Mouse (Mus musculus): ENCODE data around the gene Tubb2a.
A peak's percentile ranks its signal among the peaks of the same experiment; 100 is the strongest.

Tubb2a gene

DNA sequence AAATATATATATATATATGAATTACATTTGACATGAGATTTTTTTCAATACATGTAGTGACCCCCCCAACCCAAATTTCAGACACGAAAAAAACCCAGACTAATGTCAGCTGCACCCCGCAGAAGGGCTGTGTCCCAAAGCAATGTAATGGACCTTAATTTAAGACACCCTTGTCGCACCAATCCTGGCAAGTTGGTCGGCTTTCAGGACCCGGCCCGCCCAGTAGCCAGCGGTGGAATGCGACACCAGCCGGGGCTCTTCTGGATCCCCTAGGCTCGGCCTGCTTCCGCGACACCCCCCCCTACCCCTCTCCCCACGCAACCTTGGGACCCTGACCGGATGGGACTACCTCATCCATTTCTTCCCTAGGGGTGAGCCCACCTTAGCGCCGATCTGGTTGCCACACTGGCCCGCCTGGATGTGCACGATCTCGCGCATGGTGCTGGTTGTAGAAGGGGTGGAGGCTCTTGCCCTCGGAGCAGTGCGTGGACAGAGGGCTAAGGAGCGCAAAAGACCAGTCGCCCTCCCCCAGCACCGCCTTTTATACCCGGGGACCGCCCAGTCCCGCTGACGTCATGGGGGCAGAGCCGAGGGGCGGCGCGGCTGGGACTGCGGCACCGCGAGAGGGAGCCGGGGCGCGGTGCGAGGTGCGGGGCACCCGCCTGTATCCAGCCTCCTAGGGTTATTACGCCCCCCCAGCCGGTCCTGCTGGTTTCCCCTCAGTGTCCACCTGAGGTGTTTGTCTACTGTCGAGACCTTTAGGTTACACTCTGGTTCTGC lies at the start of gene Tubb2a:
Gene Tubb2a, minus strand, starts transcription at position 516 of the 780 bp plus-strand sequence.
- peak; percentile 89 for DNase-seq

DNA sequence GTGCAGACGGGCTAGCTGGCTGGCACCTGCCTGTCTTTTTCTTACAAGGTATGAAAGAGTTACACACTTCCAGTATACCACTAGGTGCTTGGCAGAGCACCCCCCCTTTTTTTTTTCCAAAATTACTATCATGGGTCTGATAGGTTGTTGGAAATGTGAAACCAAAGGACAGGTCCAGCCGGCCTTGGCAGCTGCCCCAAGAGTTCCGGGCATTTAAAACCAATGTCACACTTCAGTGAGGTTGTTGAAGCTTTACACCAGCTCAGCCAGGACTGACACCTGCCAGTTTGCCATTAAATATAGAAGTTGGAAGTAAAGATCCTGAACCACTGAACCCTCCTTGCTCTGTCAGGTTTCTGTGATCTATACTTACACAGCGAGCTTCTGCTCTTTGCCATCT lies 47.9 kb upstream of the Tubb2a start:
- no peak for DNase-seq

DNA sequence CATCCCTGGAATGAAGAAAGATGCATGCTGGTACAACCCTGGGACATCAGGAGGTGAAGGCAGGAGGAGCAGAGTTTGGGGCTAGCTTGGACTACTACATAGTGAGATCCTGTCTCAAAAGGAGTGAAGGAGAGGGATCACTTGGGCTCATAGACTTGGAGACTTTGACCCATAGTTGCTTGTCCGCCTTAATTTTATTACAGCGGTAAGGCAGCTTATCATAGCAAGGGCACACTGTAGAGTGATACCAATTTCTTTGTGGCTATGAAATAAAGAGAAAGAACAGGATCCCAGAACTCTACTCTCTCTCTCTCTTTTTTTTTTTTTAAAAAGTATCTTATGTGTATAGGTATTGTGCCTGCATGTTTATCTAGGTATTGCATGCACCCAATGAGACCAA lies 42.7 kb upstream of the Tubb2a start:
- DNase-seq, result no peak

DNA sequence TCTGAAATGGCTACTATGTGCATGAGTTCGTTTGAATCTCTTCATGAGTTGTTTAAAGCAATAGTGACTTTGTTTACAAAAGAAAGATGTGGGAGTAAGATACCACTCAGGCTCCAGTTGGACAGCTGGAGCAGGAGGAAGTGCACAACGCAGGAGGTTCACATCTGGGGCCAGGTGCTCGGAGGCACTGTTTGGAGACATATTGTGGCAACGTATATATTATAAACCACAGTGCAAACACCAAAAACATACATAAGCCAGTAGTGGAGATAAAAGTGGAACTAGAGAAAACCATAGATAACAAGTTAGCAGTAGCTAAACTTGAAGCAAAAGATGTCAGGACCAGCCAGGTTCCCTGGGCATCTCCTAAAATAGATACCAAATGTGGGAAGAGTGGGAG lies 41.6 kb upstream of the Tubb2a start:
- DNase-seq, result no peak

GRCm38 (mm10) chr13:34118816-34119215 lies 41.0 kb upstream of the Tubb2a start:
- DNase-seq, result no peak

DNA sequence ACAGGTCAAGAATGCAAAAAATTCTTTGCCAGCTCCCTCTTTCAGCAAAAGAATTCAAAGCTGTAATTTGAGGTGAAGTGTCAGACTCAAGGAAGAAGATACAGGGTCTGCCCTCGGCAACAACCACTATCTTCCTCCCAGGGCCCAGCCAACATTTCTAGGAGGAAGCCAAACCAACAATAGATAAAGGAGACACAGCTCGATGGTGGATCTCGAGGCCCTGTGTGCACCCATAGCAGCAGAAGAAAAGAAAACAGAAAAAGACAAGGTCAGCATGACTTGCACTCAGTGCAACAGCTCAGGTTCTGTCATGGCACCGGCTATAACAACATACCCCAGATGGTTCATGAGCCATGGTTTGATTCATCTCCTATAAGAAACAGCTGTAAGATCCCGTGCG lies 38.7 kb upstream of the Tubb2a start:
- DNase-seq, result no peak

GRCm38 (mm10) chr13:34114654-34115053 lies 36.8 kb upstream of the Tubb2a start:
- DNase-seq, result no peak

DNA sequence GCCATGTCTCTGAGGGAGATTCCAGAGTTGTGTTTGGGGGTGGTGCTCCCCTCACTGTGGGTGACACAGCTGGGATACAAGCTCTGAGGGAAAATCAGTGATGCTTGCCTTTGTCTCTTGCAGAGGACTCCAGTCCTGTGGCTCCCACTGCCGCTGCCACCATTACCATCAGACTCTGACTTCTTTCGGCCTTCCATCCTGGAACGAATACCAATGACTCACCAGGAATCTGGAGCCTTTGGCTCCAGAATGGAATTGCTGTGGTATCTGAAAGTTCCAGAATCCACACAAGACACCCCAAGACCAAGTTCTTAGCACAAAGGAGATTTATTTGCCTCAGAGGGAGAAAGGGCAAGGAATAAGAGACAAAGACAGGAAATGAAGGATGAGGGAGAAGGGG lies 35.3 kb upstream of the Tubb2a start:
- no peak for DNase-seq

- DNase-seq, result no peak
Observed at GRCm38 (mm10) chr13:34112369-34113081, 34.7 kb upstream of the Tubb2a start.

DNA sequence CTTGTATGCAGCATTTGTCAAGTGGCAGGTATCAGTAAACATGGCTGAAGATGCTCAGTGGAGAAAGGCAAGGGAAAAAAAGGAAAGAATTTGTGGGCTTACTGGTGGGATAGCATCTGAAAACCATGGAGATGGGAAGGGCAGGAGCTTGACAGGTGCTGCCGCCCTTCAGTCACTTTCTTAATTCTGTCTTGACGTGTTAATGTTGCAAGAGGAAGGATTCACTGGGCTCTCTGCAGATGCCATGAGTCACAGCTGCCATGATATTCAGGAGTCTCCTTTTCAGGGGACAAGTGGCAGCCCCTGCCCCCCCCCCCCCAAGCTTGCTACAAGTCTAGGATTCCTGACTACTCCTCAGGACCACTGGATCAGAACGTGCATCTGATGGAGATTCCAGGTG lies 34.1 kb upstream of the Tubb2a start:
- DNase-seq, result no peak

DNA sequence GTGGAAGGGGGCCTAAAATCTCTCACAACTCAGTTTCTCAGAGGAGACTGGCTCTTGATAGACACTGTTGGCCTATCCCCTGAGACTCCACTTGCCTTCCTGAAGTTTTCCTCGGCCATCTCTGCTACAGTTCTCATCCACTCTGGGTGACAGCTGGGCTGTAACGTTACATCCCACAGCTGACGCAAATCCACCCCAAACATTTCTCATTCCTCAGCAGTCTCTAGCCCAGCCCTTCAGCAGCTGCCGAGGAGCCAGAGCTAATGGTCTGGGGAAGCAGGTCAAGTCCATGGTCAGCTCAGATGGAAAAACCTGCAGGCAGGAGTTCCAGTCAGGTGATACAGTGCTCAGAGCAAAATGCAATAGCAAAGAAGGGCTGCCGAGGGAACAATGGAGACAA lies 33.2 kb upstream of the Tubb2a start:
- no peak for DNase-seq

- DNase-seq, result no peak
Observed at GRCm38 (mm10) chr13:34109677-34110058, 31.9 kb upstream of the Tubb2a start.

GRCm38 (mm10) chr13:34109035-34109676 lies 31.3 kb upstream of the Tubb2a start:
- no peak for DNase-seq

DNA sequence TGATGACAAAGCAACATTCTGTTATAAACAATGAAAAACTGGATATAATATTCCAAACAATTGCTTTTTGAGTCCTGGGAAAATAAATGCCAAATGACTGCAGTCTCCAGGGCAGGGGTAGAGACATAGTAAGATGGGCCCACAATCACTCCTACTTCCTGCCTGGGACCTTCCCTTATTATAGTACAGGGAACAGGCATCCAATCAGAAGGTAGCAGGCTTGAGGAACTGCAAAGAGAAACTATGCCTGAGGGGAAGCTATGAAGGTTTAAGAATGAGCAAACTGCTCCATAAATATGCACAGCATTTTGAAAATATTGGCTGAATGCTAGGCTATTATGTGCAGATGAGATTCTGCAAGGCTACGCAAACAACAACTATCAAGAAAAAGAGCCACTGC lies 29.2 kb upstream of the Tubb2a start:
- no peak for DNase-seq

GRCm38 (mm10) chr13:34106256-34106655 lies 28.4 kb upstream of the Tubb2a start:
- DNase-seq, result no peak

DNA sequence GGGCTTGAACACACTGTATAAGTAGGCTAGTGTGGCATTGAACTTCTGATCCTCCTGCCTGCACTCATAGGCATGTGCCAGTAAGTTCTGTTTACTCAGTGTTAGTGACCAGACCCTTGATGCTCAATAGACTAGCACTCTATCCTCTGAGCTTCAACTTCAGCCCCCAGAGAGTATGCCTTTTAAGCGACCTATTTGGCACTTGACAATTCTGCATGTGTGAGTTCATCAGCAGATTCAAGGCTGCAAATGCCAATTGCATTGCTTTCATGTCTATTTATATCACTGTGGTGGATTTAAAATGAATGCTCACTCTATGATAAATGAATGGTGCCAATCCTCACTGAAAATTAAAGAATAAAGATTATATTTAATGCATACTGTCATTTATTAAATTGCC lies 27.6 kb upstream of the Tubb2a start:
- no peak for DNase-seq

DNA sequence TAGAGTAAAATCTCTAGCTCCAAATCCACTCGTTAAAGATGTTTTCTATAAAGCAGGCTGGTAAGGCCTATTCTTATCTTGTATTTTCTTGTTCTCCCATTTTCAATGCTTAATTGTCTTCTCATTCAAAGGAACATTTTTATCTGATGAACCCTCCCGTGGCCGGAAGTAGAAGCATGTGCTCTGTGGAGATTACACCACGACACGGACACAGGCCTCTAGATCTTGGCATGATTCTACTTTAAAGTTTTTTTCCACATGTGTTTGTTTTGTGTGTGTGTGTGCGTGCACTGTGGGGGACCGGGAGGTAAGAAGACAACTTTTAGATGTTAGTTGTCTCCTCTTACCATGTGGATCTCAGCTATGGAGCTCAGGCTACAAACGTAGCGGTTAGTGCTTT lies 24.1 kb upstream of the Tubb2a start:
- DNase-seq, result no peak

- no peak for DNase-seq
Observed at GRCm38 (mm10) chr13:34101247-34101646, 23.4 kb upstream of the Tubb2a start.

DNA sequence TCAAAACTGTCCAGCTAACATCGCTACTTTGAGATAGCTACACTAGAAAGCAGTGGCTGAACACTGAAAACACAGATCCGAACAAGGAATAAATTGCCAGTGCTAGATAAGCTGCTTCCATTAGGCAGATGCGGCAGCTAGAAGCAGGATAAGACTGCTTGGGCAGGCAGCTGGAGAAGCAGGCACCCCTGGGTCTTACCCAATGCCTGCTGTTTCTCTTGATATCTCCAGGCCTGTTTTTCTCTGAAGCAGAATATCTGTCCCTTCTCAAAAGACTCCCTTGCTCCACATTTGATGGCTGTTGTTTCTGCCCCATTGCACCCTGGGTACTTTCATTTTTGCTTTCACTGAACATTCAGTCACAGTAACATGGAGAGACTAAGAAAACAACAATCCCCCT lies 22.9 kb upstream of the Tubb2a start:
- no peak for DNase-seq

- DNase-seq, result no peak
Observed at GRCm38 (mm10) chr13:34097086-34097485, 19.3 kb upstream of the Tubb2a start.

- no peak for DNase-seq
Observed at GRCm38 (mm10) chr13:34096455-34096854, 18.6 kb upstream of the Tubb2a start.

- peak; percentile 30 for DNase-seq
Observed at GRCm38 (mm10) chr13:34095542-34096435, 18.0 kb upstream of the Tubb2a start.

DNA sequence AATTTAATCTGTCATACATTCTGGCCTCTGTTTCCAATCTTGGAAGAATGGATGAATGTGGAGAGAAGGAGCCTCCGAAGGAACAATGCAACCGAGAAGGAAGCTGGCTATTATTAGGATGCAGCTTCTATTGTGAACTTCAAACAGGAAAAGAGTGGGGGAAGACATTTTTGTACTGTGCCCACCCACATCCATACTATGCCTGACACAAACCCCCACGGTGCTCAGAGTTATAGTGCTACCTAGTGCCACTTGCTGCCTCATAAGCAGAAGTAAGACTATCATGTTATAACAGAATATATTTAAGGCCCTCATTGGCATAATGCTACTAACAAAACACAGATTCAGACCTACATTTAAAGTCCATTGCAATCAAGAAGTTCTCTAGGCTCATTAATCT lies 11.6 kb upstream of the Tubb2a start:
- no peak for DNase-seq

All from cerebellum, adult 11-12 months (tissue).